In genomic region chr13:67637294-67638007, GRCm38 (mm10) we compare ENCODE assay signal across 8 mouse cellular contexts. TPM values are rescaled to one million over a fixed set of nuclear protein-coding genes. Genes with fewer than 3 reads are reported as not detected.
DNase-seq lines count a peak whose midpoint lies in the region; ATAC-seq and TF ChIP-seq lines count a peak whose summit lies in the region.

Gene Gm49345 (minus strand): TSS chr13:67637769.
Gene Zfp729a (minus strand): TSS chr13:67637791.

- 0 out of 2 replicates have a peak within 1 kb of the TSS, but pooled peaks have one; percentile 4 for H3K27ac ChIP-seq in cortical plate, adult 2 months (ENCODE audit: insufficient read depth, low read length)

- H3K27me3 ChIP-seq in megakaryocyte, embryonic 14.5 days (replicated peaks) = no peaks in the 10 kb centered on the region

- ATAC-seq in activated CD4-positive, CD25-positive, alpha-beta regulatory T cell, adult 4 months = peak; percentile 99

- TF ChIP-seq POLR2A in cortical plate, adult 2 months (IDR thresholded peaks at IDR 0.05; ENCODE audit: extremely low read depth, insufficient read depth, low read length) = 0 out of 2 replicates have a peak, but pooled peaks have one; percentile 24

- peak; percentile 70 to 72 for DNase-seq in gastrocnemius, adult 8-10 months (ENCODE audit: low spot score in 2 of 2)
- peak; percentile 76 for DNase-seq in hindlimb bud, embryonic 11.5 days (ENCODE audit: extremely low spot score, low read depth, low spot score)
- peak; percentile 68 to 84 for DNase-seq in left cerebral cortex, adult 8-10 months (ENCODE audit: low spot score in 2 of 2)
- peak; percentile 89 to 92 for DNase-seq in right cerebral cortex, postnatal 10 days (ENCODE audit: low spot score in 2 of 2)
- peak; percentile 74 for DNase-seq in urinary bladder, postnatal 25 days (ENCODE audit: low spot score)

- H3K36me3 ChIP-seq in megakaryocyte, embryonic 14.5 days (replicated peaks; ENCODE audit: low read length) = peaks cover 5% of the 10 kb centered on the region

- TF ChIP-seq CTCF in cortical plate, adult 2 months (IDR thresholded peaks at IDR 0.05; ENCODE audit: extremely low read depth, insufficient read depth, low read length) = peak; percentile 38; the same call in 1 of the 2 replicates

- no peaks in the 10 kb centered on the region for H3K4me1 ChIP-seq in cortical plate, adult 2 months (ENCODE audit: control insufficient read depth, insufficient read depth, low read length)
- peaks cover 4% of the 10 kb centered on the region; the same call in 1 of the 2 replicates for H3K4me1 ChIP-seq in megakaryocyte, embryonic 14.5 days

- H3K4me3 ChIP-seq in cortical plate, adult 2 months (ENCODE audit: insufficient read depth, low read length) = peak within 1 kb of the TSS; percentile 96
- peak within 1 kb of the TSS; percentile 91 for H3K4me3 ChIP-seq in megakaryocyte, embryonic 14.5 days (replicated peaks)

- no peaks in the 10 kb centered on the region for H3K9me3 ChIP-seq in megakaryocyte, embryonic 14.5 days

RNA-seq across cellular contexts. Expression of gene Gm49345, which starts in this region (rescaled TPM):
- polyA plus RNA-seq in activated CD4-positive, CD25-positive, alpha-beta regulatory T cell, adult 4 months (2017; shearing (Covaris generic)) = 1 to 10 TPM; 2.5 to 5.2 TPM
- polyA plus RNA-seq in cortical plate, adult 2 months (2012; rRNA removed) = not detected in 2 replicates
- total RNA-seq in gastrocnemius, adult 8-10 months (2022) = 1 to 10 TPM in 1 of 4 experiments, under 1 TPM in 3; 0.64 to 1.5 (median 0.87) TPM
- total RNA-seq in left cerebral cortex, adult 8-10 months (2022) = 1 to 10 TPM in 2 of 4 experiments, under 1 TPM in 2; 0.89 to 3.2 (median 1.7) TPM
- not detected in 2 replicates for polyA plus RNA-seq in megakaryocyte, embryonic 14.5 days (2012; ENCODE audit: insufficient read depth, low replicate concordance)

RNA-seq across cellular contexts. Expression of gene Zfp729a, which starts in this region (rescaled TPM):
- 1 to 10 TPM; 6.7 to 8.0 TPM for polyA plus RNA-seq in activated CD4-positive, CD25-positive, alpha-beta regulatory T cell, adult 4 months (2017; shearing (Covaris generic))
- polyA plus RNA-seq in cortical plate, adult 2 months (2012; rRNA removed) = 3.8 and 4.4 TPM in 2 replicates
- 1 to 10 TPM; 2.1 to 3.6 (median 2.7) TPM for total RNA-seq in gastrocnemius, adult 8-10 months (2022)
- total RNA-seq in left cerebral cortex, adult 8-10 months (2022) = 10 to 100 TPM in 3 of 4 experiments, 1 to 10 TPM in 1; 7.8 to 13.7 (median 10.4) TPM
- polyA plus RNA-seq in megakaryocyte, embryonic 14.5 days (2012; ENCODE audit: insufficient read depth, low replicate concordance) = 0.26 TPM in 1 of 2 replicates, not detected in the other

Comparison
In these comparisons a context has a peak if more than half of its experiments do, and no peak if none do; other contexts are left out.
1. Peak in every context shown above with its lines: DNase-seq, ATAC-seq, H3K4me3 ChIP-seq and H3K27ac ChIP-seq.